Mouse (Mus musculus) thymus, adult 2 months (tissue): Measurements from ENCODE around the gene Olfr6. TPM values are rescaled to one million over a fixed set of nuclear protein-coding genes. Genes with fewer than 3 reads are reported as not detected.
"Not testable (repeated sequence)": the region's sequence is repeated elsewhere in the genome, so short reads cannot be mapped to it uniquely, and the experiment has no call there.

Experiments used
- DNase-seq: peaks from one replicate; pipeline ENCODE4 v3.0.0; 2021
- H3K27ac ChIP-seq: fragments of 200-500 bp; 2 replicates; pipeline ENCODE4 v1.5.1; 2012; ENCODE audit warnings: low read length, control low read depth; ENCODE audit not compliant: control insufficient read depth, insufficient read depth
- H3K27me3 ChIP-seq: fragments of 200-500 bp; 2 replicates; pipeline ENCODE4 v1.6.1; 2012; ENCODE audit warnings: mild to moderate bottlenecking, low read length, moderate library complexity, mixed read lengths; ENCODE audit not compliant: control insufficient read depth, insufficient read depth
- H3K36me3 ChIP-seq: fragments of 200-500 bp; 2 replicates; pipeline ENCODE4 v1.6.1; 2012; ENCODE audit warnings: mild to moderate bottlenecking, low read length, moderate library complexity; ENCODE audit not compliant: control insufficient read depth, insufficient read depth
- H3K4me1 ChIP-seq: fragments of 200-500 bp; replicated peaks from 2 replicates; pipeline ENCODE4 v1.6.1; 2012; ENCODE audit warnings: low read length; ENCODE audit not compliant: control insufficient read depth, insufficient read depth
- H3K4me3 ChIP-seq: fragments of 200-500 bp; 2 replicates; pipeline ENCODE4 v1.5.1; 2012; ENCODE audit warnings: mild to moderate bottlenecking, low read length, control low read depth, moderate library complexity; ENCODE audit not compliant: control insufficient read depth, insufficient read depth
- CTCF ChIP-seq: fragments of 200-500 bp; IDR thresholded peaks from 2 replicates; pipeline ENCODE4 v1.5.1; 2012; ENCODE audit warnings: mild to moderate bottlenecking, control low read depth, low read length, moderate library complexity, borderline replicate concordance; ENCODE audit not compliant: control insufficient read depth, poor library complexity, insufficient read depth; ENCODE audit errors: extremely low read depth
- POLR2A ChIP-seq: fragments of 200-500 bp; IDR thresholded peaks from 2 replicates; pipeline ENCODE4 v1.6.1; 2012; ENCODE audit warnings: mild to moderate bottlenecking, low read length, control low read depth, moderate library complexity; ENCODE audit not compliant: control insufficient read depth, poor library complexity, insufficient read depth; ENCODE audit errors: extremely low read depth
- WGBS: fragments of 180-500 bp; shearing (Covaris S2); methylation state at CpG from one replicate; pipeline ENCODE4 v1.1.7; 2018; 5-methylcytosine and 5-hydroxymethylcytosine counted together
- polyA plus RNA-seq: library from polyadenylated mRNA; depleted of rRNA; stranded (reverse); fragments of >200 nt; gene quantifications from 2 replicates; pipeline ENCODE4 v1.2.3, GENCODE M21; 2012; rRNA removed

Gene Olfr6
- polyA plus RNA-seq, 1 experiment: not detected

DNA sequence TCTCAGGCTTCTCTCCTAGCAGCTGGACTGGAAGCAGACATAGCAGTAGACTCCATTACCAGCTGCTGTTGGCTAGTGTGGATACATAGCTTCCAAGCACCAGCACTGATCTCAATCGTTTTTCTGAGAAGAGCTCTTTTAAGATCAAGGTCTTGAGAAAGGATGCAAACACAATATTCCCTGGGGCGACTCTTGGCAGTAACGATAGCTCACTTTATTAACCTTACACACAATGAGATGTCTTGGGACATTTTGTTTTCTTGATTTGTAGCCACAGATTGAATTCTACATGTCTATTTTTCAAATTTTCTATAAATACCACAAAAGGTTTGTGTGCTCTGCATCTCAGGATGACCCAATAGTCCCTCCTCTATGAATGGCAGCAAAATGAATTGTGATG lies 15.5 kb downstream of the Olfr6 start, which contains the start of gene Olfr710:
Gene Olfr710 (minus strand): TSS at position 101 of the 400 bp plus-strand sequence.
- H3K4me1 ChIP-seq: no peaks in the 10 kb centered on the region
- DNase-seq: no peak
- WGBS: 90% methylated on average over 3 of the region's 3 CpGs
- TF ChIP-seq CTCF (no peak), POLR2A (no peak)
- no peak within 1 kb of the TSS for H3K27ac ChIP-seq
- H3K36me3 ChIP-seq: no peaks in the 10 kb centered on the region
- H3K4me3 ChIP-seq: no peak within 1 kb of the TSS
- H3K27me3 ChIP-seq: no peaks in the 10 kb centered on the region

DNA sequence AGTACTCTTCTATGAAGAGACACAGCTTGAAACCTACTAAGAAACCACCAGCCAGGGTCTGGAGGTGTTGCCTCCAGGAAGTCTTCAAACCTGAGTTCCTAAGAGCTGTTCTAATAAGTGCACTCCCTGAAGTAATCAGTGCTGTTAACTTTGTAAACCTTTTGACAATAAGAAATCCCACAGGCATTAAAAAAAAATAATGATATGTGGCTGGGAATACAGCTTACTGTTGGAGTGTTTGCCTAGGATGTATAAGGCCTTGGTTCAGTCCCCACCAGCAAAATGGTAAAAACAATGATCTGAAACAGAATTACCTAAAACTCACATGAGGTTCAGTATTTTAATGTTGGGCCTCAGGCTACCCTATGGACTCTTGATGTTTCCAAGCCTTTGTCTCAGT lies 31.6 kb downstream of the Olfr6 start, which contains the start of gene Olfr709-ps1:
Gene Olfr709-ps1 (minus strand): TSS at position 101 of the 400 bp plus-strand sequence.
- no peaks in the 10 kb centered on the region for H3K36me3 ChIP-seq
- H3K27me3 ChIP-seq: no peaks in the 10 kb centered on the region
- no peak for TF ChIP-seq POLR2A
- no peak for TF ChIP-seq CTCF
- H3K4me3 ChIP-seq: no peak within 1 kb of the TSS
- H3K4me1 ChIP-seq: no peaks in the 10 kb centered on the region
- no peak for DNase-seq
- H3K27ac ChIP-seq: no peak within 1 kb of the TSS

- not testable (repeated sequence) for H3K27ac ChIP-seq, H3K27me3 ChIP-seq, H3K36me3 ChIP-seq, DNase-seq, H3K4me3 ChIP-seq, H3K4me1 ChIP-seq
- 95% methylated on average over 7 of the region's 7 CpGs for WGBS
Observed at GRCm38 (mm10) chr7:106920961-106921360, 42.8 kb downstream of the Olfr6 start.

DNA sequence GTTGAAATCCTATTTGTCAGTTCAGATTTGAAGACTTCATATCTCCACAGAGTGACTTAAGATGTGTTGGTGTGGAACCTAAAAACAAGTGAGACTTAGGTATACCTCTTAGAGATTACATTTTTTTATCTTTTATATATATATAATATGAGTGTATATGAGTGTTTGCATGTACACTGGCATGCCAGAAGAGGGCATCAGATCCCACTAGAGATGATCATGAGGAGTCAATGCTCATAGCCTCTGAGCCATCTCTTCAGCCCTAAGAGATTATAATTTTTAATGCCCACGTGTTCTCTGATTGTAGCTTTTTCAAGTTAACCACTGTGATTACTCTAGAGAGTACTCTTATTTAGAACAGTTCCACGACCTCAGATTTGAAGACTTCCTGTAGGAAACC lies 56.1 kb downstream of the Olfr6 start, which contains the start of gene Olfr1532-ps1:
Gene Olfr1532-ps1 (plus strand): TSS at position 326 of the 400 bp plus-strand sequence.
- no peaks in the 10 kb centered on the region for H3K36me3 ChIP-seq
- TF ChIP-seq CTCF: no peak
- no peak for TF ChIP-seq POLR2A
- no peak within 1 kb of the TSS for H3K27ac ChIP-seq
- H3K27me3 ChIP-seq: no peaks in the 10 kb centered on the region
- no peaks in the 10 kb centered on the region for H3K4me1 ChIP-seq
- WGBS: 78% methylated on average over 2 of the region's 2 CpGs
- no peak for DNase-seq
- H3K4me3 ChIP-seq: no peak within 1 kb of the TSS

Other genes with a start within 250 kb of the Olfr6 start
- gene Olfr695, start 247.5 kb downstream of the Olfr6 start, polyA plus RNA-seq: not detected in 2 replicates
- gene Olfr697, start 221.5 kb downstream of the Olfr6 start, polyA plus RNA-seq: not detected in 2 replicates
- gene Olfr698, start 208.5 kb downstream of the Olfr6 start, polyA plus RNA-seq: not detected in 2 replicates
- not detected in 2 replicates for gene Olfr699, start 170.7 kb downstream of the Olfr6 start, polyA plus RNA-seq
- gene Olfr700, start 155.1 kb downstream of the Olfr6 start, polyA plus RNA-seq: not detected in 2 replicates
- 0.09 TPM in 1 of 2 replicates, not detected in the other for gene Olfr701, start 149.8 kb downstream of the Olfr6 start, polyA plus RNA-seq
- not detected in 2 replicates for gene Olfr702, start 130.0 kb downstream of the Olfr6 start, polyA plus RNA-seq
- gene Olfr703, start 120.6 kb downstream of the Olfr6 start, polyA plus RNA-seq: not detected in 2 replicates
- not detected in 2 replicates for gene Olfr704, start 100.8 kb downstream of the Olfr6 start, polyA plus RNA-seq
- not detected in 2 replicates for gene Olfr705, start 87.0 kb downstream of the Olfr6 start, polyA plus RNA-seq
- not detected in 2 replicates for gene Olfr706, start 75.8 kb downstream of the Olfr6 start, polyA plus RNA-seq
- gene Olfr707, start 62.7 kb downstream of the Olfr6 start, polyA plus RNA-seq: not detected in 2 replicates
- gene Olfr1532-ps1, start 55.9 kb downstream of the Olfr6 start, polyA plus RNA-seq: not detected in 2 replicates
- gene Olfr709-ps1, start 31.7 kb downstream of the Olfr6 start, polyA plus RNA-seq: not detected in 2 replicates
- gene Olfr710, start 15.6 kb downstream of the Olfr6 start, polyA plus RNA-seq: not detected in 2 replicates
- not detected in 2 replicates for gene Olfr711, start 11.5 kb upstream of the Olfr6 start, polyA plus RNA-seq
- gene Olfr2, start 42.1 kb upstream of the Olfr6 start, polyA plus RNA-seq: not detected in 2 replicates
- gene Olfr713, start 67.2 kb upstream of the Olfr6 start, polyA plus RNA-seq: not detected in 2 replicates
- not detected in 2 replicates for gene Olfr714, start 107.0 kb upstream of the Olfr6 start, polyA plus RNA-seq
- gene Olfr17, start 129.3 kb upstream of the Olfr6 start, polyA plus RNA-seq: not detected in 2 replicates
- not detected in 2 replicates for gene Olfr715b, start 146.4 kb upstream of the Olfr6 start, polyA plus RNA-seq
- not detected in 2 replicates for gene Olfr715, start 167.1 kb upstream of the Olfr6 start, polyA plus RNA-seq
- not detected in 2 replicates for gene Olfr716, start 174.4 kb upstream of the Olfr6 start, polyA plus RNA-seq
- 0.09 TPM in 1 of 2 replicates, not detected in the other for gene Nlrp14, start 203.1 kb upstream of the Olfr6 start, polyA plus RNA-seq
- 0.07 TPM in 1 of 2 replicates, not detected in the other for gene Rbmxl2, start 245.5 kb upstream of the Olfr6 start, polyA plus RNA-seq